Mouse (Mus musculus) common myeloid progenitor, adult 5-6 weeks (primary cell): Measurements from ENCODE around the gene Fam189b. TPM values are rescaled to one million over a fixed set of nuclear protein-coding genes. Genes with fewer than 3 reads are reported as not detected.
A peak's percentile ranks its signal among the peaks of the same experiment; 100 is the strongest.
"Not testable (repeated sequence)": the region's sequence is repeated elsewhere in the genome, so short reads cannot be mapped to it uniquely, and the experiment has no call there.

Experiments
- ATAC-seq: replicated peaks from 2 replicates; pipeline ENCODE4 v1.8.0; 2016; ENCODE audit warnings: low read depth, mild to moderate bottlenecking, moderate TSS enrichment, inconsistent platforms; ENCODE audit not compliant: poor library complexity, severe bottlenecking
- total RNA-seq: library from RNA; stranded (forward); fragments of 200-1000, 187-1606 nt; gene quantifications from 2 replicates; pipeline ENCODE4 v1.2.3, GENCODE M21; 2017

Gene Fam189b
- total RNA-seq, result 4.5 and 8.6 TPM in 2 replicates

DNA sequence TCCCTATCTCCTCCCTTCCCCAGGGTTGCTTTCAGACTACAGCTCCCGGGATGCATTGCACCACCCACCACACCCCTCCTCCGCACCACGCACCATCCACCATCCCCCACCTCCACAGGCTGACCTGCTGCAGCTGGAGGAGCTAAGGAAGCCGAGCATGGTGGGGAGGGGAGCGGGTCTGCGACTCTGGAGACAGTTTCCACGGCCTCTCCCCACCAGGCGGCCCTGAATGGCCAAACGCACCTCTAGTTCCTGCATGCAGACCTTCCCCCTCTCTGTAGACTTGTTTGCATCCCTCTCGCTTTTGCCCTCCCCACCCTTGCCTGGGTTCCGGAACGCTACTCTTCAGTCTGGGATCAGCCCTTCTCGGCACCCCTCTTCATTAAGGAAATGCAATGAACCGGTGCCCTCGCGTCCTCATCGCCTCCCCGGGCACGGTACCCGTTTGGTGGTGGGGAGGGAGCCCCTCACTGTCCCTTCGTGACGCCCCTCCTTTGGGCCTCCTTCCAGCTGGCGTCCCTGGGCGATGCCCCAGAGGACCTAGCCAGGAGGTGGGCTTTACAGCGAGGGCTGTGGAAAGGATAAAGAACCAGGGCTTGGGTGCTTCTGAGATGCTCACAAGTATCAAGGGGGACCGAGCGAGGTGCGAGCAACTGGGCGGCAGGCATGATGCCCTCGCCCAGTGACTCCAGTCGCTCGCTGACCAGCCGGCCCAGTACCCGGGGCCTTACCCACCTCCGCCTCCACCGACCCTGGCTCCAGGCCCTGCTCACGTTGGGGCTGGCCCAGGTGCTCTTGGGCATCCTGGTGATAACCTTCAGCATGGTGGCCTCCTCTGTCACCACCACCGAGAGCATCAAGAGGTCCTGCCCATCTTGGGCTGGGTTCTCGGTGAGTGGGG lies at the start of gene Fam189b:
TSS of gene Fam189b (plus strand) at position 86 of the 901 bp plus-strand sequence.
- ATAC-seq, result peak; percentile 90

DNA sequence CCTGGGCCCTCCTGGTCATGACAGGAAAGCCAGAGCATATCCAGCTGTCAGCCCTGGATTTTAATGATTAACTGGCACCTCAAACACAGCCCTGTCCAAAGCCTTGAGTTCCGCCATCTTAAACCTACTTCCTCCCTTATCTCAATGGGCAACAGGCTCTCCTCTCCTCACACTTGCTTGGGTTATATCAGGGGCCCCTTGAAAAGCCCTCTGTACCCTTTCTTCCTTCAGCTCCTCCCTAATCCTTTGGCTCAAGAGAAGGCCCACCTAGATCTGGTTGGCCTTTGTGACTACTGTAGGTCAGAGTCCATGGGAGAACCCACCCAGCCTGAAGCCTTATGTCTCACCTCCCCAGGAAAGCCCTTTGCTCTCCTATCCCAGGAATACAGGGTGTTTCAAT lies 49.2 kb upstream of the Fam189b start:
- no peak for ATAC-seq

DNA sequence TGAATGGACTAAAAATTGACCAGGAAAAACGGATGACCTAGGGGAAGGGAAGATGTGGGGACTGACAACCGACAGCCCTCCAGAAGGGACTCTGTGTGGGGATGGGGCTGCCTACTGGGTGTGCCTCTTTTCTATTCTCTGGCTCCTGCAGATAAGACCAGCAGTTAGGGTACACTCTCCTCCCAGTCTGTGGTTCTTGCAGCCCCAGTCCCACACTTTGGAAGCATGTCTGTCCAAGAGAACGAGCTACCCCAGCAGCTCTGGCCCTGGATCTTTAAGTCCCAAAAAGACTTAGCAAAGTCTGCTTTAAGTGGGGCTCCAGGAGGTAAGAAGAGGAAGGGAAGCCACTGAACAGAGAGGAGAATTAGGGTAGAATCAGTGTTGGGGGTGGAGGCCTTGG lies 47.0 kb upstream of the Fam189b start, which contains the start of gene Pklr:
TSS of gene Pklr (plus strand) at position 185 of the 400 bp plus-strand sequence.
- no peak for ATAC-seq

DNA sequence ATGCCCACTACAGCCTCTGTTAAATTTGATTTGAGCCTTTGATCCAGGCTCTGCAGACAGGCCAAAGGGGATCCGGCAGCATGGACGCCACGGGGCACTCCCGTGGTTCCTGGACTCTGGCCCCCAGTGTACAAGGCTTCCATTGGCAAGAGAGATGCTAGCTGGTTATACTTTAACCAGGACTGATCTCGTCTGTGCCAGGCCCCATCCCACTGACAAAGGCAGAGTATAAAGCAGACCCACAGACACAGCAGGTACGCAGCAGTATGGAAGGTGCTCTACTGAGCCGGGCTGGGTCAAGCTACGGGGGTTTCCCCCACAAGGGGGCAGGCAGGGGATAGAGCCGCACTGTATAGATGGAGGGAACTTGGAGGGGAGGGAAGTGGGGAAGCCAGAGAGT lies 46.6 kb upstream of the Fam189b start:
- peak; percentile 50 for ATAC-seq

DNA sequence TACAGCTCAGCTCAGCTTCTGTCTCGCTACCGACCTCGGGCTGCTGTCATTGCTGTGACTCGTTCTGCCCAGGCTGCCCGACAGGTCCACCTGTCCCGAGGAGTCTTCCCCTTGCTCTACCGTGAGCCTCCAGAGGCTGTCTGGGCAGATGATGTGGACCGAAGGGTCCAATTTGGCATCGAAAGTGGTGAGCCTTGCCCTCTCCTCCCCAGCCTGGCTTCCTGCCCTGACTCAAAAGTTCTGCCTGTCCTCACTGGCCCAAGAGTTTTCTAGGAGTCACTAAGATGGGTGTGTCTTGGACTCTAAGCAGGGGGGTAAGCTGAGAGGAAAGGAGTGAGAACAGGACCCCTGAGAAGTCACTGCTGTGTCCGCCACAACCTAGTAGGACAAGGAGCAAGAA lies 38.1 kb upstream of the Fam189b start:
- no peak for ATAC-seq

DNA sequence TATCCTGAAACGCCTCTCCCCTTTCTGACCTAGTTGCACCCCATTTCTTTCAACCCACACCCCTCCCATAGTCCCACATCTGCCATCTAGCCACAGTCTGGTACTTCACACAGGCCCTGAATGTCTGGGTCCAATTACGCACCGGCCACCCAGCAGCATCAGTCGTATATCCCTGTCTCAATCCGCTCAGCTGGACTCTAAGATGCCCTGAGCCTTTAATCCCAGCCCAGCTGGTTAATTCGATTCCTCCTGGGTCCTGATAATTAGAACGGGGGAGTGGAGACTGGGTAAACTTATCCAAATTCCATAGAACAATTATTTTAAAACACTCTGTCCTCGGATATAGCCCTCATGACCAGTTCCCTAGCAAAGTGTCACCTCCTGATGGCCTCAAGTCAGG lies 37.4 kb upstream of the Fam189b start:
- no peak for ATAC-seq

DNA sequence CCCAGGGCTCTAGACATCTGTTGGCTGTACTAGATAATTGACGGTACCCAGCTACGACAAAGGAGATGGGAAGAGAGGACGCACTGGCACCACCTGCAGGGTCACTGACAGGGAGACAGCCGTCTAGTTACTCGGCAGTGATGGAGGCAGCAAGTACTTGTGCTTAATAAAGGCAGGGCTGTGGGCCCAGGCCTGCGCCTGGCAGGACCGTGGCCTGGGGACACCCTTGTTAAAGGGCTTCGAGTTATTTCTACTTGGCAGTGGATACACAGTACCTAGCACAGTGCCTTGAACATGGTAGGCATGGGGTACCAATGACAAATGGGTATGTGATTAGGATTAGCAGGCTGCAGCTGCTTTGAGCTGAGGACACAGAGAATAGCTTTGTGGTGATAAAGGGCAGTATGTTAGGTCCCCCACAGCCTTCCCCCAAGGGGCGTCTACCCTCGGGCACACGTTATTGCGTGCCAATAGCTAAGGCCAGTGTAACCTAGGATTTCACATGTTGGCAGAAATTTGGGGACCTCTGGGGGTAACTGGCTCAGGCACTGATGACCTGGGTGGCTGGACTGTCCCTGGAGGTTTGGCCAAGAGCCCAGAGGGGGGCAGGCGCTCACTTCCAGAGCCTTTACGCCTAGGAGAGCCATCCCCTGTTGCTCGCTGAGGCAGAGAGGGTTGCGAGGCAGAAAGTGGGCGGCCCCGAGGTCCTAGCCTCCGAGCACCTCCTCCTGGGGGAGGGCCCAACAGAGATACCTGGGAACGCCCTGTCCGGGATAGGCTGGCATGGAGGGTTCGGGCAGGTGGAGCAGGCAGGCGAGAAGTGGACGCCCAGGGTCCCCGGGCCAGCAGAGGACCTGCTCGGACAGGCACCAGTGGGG lies 35.6 kb upstream of the Fam189b start:
- 0 out of 2 replicates have a peak, but pooled peaks have one; percentile 19 for ATAC-seq

DNA sequence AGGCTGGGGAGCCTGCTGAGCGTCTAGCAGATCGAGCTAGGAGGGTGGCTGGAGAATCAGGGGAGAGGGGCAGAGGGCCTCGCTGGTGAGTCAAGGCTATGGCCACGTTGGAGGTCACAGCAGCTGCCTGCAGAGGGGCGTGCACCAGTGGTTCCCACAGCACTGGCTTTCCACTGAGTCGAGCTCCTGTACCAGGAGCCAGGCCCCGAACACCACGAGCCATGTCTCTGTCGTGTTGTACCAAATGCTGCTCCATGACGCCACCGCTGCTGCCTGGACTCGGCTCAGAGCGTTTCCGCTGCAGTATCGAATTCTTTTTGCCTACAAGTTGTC lies 35.0 kb upstream of the Fam189b start:
- no peak for ATAC-seq

DNA sequence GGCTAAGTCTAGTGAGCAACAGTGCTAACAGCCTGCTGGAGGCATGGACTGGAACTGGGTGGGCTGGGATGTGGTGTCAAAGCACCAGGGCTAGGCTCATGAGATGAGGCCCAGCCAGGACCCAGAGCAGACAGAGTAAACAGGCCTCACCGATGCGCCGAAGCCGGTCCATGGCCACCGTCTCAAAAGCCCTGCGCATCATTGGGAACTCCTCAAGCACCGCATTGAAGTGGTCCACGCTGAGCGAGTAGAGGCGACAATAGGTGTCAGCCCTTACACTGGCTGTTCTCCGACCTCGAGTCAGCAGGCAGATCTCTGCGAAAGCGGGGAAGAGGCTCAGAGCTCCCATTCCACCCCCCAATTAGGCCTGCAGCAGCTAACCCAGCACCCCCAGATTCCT lies 34.4 kb upstream of the Fam189b start:
- ATAC-seq, result no peak

DNA sequence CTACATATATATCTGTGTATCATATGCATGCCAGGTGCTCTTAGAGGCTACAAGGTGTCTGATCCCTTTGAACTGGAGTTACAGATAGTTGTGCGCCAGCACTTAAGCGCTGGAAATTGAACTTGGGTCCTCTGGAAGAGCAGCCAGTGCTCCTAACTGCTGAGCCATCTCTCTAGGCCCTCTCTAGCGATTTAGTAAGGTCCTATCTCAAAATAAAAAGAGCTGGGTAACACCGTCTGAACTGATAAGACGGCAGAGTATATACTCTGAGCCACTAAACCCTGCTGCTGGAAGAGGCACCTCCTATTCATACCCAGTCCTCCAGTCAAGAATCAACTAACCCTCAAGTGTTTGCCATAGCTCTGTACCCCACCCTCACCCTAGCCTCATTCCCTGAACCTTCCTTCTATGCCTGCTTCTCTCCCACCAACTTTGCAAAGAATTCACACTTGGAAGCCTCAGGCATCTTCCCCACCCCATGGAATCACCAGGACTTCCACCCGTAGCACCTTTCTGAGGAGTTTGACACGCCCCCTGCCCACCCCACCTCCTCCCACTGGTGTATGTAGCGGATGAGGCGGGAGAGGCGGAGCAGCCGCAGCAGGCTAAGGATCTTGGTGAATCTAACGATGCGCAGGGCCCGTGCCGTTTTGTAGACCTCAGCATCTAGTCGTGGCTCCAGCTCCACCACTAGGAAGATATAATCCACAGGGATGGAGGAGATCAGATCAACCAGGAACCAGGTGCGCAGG lies 30.7 kb upstream of the Fam189b start:
- no peak for ATAC-seq

DNA sequence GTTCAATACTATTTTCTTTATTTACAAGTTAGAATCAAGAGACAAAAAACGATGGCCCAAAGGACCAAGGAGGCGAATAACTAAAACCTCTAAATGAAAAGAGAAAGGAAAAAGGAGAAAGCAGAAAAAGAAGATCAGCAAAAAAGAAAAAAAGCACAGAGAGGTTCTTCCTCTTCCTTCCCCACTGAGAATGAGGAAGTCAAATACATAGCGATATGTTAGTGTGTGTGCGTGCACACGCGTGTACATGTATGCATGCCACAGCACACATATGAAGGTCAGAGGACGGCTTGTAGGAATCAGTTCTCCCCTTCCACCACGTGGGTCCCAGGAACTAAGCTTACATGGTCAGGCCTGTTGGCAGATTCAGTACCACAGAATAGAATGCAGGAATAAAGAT lies 26.0 kb upstream of the Fam189b start:
- no peak for ATAC-seq

DNA sequence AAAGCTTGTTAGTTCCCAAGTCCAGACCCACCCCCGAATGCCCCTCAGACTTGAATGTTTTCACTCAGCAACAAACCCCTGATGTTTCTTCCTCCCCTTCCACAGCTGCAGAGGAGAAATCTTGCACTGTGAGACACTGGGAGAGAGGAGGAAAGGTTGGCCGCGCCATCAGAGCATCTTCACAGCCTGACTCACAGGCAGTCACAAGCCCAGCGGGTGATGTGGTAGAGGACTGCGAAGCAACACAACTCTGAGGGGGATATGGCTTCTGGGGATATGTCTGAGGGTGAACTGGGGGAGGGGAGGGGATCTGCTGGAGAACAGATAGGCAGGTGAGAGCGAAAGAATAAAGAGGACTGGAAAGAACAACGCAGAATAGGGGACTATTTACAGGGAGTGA lies 24.3 kb upstream of the Fam189b start:
- ATAC-seq, result no peak

DNA sequence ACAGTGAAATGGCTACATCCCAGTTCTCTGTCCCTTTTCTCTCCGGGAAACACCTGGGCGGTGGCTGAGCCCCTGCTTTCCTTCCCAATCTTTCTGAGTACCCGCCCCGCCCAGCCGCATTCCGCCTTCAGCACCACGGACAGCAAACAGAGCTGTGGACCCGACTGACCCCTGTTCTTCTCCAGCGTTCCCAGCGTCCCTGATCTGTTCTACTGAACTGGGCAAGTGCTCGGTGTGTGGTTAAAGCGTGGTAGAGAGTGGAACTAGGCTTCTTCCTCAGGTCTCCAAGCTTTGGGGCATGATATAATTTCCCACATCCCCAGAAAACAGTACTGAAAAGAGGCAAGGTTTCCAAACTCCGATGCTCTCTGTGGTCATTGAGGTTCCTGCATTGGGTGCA lies 23.7 kb upstream of the Fam189b start:
- peak; percentile 53 for ATAC-seq

DNA sequence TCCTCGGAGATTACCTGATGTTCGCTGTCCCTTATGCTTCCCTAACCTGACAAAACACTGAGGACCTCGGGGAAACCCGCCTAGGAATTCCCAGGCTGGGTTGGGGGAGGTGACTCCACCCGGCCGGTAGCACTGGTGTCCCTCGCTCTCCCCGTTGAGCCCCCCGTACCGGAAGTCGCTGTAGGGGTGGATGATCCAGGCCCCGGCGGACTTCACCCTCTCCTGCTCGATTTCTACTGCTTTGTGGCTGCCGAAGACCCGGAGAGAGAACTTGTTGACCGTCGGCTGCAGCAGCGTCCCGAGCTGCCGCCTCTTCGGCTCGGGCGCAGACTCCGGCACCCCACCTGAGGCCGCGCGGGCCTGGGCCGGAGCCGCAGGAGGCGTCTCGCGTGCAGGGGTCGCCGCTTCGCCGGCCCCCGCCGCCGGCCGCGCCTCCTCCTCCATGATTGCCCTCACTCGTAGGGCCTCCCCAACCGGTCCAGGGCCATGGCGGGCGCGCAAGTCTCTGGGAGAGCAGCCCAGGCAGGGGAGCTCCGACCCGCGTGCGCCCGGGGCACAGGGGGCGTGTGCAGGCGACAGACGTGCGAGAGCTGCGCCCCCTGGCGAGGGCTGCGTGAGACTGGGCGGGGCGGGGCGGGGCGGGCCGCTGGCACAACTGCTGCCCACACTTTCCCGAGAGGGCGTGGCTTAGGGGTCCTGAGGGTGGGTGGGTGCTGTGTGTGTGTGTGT lies 23.2 kb upstream of the Fam189b start, which contains the start of gene Hcn3:
TSS of gene Hcn3 (minus strand) at position 581 of the 729 bp plus-strand sequence.
- peak; percentile 47; the same call in 1 of the 2 replicates for ATAC-seq

DNA sequence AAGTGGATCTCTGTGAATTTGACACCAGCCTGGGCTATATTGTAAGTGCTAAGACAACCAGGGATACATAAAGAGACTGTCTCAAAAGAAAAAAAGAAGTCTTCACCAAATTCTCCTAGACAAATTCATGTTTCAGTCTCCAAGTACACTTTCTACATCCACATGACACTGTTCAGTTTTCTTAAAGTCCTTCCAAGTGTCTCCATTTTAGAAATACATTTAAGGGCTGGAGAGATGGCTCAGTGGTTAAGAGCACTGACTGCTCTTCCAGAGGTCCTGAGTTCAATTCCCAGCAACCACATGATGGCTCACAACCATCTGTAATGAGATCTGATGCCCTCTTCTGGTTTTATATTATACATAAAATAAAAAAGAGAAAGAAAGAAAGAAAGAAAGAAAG lies 21.7 kb upstream of the Fam189b start:
- not testable (repeated sequence) for ATAC-seq

DNA sequence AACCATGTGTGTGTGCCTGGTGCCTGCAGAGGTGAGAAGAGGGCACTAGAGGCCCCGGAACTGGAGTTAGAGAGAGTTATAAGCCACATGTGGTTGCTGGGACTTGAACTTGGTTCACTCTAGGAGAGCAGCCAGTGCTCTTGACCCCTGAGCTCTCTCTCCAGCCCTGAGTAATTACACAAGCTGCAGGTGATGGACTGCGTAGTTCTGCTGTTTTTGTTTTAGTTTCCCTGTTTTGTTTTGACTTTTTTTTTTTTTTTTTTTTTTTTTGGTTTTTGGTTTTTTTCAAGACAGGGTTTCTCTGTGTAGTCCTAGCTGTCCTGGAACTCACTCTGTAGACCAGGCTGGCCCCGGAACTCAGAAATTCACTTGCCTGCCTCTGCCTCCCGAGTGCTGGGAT lies 21.2 kb upstream of the Fam189b start:
- ATAC-seq, result no peak

DNA sequence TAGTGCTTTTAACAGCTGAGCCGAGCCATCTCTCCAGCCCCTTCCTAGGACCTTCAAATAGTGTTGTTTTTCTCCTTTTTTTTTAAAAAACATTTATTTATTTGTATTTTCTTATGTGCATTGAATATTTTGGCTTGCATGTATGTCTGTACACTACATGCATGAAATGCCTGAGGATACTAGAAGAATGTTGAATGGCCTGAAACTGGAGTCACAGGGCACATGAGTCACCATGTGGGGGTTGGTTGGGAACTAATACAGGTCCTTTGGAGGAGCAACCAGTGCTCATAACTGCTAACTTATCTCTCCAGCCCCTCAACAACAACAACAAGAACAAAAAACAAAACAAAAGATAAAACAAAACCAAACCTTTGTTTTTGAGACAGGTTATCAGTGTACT lies 19.8 kb upstream of the Fam189b start:
- no peak for ATAC-seq

DNA sequence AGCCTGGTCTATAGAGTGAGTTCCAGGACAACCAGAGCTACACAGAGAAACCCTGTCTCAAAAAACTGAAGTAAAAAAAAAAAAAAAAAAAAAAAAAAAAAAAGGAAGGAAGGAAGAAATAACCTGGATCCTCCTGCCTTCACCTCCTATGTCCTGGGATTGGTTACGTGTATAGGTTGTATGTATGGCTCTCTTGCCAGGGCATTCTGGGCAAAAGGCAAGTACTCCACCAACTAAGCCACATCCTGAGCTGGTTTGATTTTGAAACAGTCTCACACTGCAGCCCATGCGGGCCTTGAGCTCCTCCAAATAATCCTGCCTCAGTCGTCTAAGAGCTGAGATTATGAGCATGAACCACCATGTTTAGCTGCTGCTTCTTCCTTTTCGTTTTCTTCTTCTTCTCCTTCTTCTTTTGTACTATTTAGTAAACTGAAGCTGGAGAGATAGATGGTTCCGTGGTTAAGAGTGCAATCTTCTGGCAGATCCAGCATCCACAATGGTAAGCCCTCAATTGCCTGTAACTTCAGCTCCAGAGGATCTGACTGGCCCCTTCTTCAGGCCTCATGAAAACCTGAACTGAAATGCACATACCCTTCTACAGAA lies 19.2 kb upstream of the Fam189b start:
- ATAC-seq, result no peak
